Mouse (Mus musculus) cerebellum, adult 18-20 months (tissue): ENCODE results near the gene Zfp182.

Experiments used
- DNase-seq, 2 experiments: peaks; one replicate each; pipeline ENCODE4 v3.0.0; 2021

Gene Zfp182

DNA sequence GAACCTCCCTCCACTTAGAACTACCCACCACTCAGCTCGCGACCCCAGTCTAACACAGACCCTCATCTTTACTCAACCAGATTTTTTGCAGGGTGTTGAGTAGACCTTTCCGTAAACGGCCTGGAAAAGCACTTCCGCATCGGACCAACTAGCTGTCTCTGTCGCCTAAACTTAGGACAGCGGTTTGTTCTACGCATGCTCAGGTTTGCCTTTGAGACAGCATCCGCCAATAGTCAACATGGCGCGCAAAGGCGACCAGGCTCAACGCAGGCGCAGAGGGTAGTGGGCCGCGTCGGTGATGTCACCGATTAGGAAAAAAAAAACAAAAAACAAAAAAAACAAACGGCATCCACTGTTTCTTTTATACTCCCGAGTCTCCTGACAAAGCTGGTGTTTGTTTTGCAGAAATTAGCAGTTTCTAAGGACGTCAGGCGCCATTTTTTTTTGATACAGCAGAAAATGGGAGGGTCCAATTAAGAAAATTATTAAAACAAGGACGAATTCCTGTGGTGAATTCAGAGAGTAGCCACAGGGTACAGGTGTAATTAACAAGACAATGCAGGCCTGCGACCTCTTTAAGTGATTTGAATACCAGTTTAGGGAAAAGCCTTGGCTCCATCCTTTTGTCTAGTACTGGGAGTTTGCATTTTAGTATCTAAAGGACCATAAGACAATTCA lies at the start of gene Zfp182:
Gene Zfp182, minus strand, starts transcription at position 451 of the 678 bp plus-strand sequence.
- peak; percentile 77 to 80 for DNase-seq

DNA sequence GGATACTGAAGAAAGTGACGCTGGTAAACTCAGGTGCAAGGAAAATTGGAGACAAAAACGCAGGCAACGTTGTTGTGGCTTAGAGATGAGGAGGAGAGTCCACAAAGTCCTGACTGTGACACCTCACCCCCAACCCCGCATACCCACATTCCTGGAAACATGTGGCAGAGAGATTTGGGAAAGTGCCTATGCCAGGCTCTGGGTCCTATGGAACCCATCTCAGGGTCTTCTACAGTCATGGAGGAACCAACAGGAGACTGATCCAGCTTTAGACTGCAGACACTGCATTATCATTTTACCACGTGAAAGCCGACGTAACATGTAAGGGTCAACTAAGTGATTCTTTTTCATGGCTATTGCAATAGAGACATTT lies 27.7 kb upstream of the Zfp182 start:
- DNase-seq: no peak

DNA sequence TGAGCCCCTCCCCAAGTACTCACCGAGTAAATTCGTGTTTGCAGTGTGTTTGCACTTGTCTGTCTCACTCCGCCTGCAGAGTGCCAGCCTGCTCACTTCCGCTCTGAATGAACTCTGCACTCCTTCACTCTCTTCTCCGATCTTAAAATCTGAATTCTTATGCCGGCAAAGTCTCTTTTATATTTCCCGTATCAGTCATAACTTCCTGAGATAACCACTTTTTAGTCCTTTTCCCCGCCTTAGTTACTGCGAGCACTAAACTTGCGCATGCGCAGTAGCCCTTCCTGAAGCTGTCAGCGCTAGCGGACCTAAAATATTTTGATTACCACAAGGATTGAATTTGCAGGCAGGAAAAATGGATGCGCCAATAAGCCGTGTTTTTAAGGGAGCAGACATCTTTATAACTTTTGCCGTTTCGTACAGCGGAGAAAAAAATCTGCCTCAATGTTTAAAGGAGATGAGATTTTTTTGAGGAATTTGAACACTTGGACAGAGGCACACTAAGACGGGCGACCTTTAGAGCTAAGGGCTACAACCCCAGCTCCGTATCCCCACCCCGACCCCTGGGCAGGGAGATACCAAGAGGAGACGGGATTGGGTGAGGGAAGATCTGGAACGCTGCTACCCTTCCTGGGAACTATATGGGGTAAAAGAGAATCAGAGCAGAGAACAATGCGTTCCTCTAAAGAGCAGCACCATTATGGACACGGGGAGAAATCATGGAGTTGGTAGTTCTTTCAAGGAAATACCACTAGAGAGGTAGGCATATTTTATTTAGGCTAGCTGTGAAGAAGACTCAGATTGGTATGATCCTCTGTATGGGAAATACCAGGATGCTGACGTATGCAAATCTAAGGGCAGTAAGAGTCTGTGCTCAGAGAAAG lies 27.1 kb upstream of the Zfp182 start, which contains the start of gene Zfp300:
Gene Zfp300, minus strand, starts transcription at position 545 of the 884 bp plus-strand sequence.
- peak; percentile 71 to 73 for DNase-seq

DNA sequence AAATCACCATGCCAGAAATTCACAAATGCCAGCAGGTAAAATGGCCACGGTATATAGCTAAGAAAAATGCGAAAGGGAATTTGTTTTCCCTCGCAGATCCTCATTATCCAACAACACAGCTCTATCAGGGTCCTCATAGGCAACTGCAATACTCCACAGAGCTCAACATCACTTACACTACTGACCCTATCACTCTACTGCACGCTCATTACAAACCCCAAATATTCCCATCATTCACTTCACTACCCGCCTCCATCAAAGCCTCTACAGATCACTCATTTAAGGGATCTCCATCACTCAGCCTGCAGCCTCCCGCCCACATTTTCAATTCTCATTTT lies 26.5 kb upstream of the Zfp182 start:
- no peak for DNase-seq

DNA sequence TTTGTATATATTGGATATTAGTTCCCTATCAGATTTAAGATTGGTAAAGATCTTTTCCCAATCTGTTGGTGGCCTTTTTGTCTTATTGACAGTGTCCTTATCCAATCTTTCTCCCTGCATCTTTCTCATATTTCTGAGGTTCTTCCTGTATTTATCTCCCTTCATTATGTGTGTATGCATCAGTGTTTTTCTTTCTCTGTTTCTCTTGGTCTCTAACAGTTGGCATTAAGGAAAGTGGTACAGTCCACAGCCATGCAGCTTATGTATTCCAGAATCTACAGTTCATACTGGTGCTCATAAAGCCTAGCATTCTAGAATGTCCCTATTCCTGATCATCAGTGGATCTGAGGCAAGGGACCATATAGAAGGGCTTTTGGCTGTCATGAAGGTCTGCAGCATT lies 6.0 kb upstream of the Zfp182 start, which contains the start of gene Spaca5:
Gene Spaca5, plus strand, starts transcription at position 301 of the 400 bp plus-strand sequence.
- DNase-seq: no peak

DNA sequence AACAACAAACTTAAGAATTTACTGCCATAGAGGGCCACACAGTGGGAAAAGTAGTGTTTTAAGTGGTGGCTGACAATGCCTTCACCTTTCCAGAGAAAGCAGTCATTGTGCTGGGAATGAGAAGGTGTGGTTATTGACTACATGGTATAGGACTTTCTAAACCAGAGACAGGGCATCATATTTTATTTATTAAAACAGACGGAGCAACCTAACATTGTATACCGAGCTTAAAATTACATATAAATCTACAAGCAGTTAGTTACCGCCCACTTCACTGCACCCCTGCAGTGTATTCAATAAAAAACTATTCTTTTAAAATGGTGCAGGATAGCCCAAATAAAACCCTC lies 401 bp upstream of the Zfp182 start:
- no peak for DNase-seq

DNA sequence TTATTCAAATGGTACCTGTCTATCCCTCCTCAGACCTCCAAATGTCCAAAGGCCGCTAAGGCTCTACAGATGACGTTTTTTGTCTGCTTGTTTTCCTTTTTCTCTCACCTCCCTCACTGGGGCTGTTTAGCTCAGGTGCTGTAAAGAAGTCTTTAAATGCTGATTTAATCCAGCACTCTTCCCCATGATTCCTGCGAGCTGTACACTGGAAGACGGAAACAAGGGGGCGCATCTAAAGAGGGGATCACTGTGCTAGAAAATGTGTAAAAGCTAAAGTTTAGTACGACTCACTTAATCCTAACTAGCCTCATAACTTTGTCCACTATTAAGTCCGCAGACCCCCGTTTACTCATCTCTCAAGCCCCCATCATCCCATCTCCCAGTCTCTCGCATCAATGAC lies 656 bp downstream of the Zfp182 start:
- DNase-seq: no peak

DNA sequence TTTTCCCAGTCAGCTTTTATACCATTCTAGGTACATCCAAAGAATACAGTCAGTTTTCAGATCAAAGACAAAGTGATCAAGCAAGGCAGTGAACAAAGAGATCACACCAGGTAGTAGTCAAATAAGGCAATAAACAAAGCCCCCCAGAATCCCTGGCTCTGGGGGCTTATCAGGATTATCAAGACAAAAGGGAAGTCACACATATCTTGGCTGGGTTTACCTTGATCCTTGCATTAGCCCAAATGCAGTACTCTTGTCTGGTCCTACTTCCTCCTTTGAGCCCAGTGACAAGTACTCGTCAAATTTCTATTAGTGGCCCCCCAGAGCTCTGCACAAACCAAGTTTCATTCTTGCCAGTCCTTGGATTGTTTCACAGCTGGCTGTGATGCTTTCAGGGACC lies 81.2 kb downstream of the Zfp182 start:
- no peak for DNase-seq
